Mouse (Mus musculus) MEL (cell line): ENCODE measurements around the gene Slc25a12. TPM values are rescaled to one million over a fixed set of nuclear protein-coding genes. Genes with fewer than 3 reads are reported as not detected.

Experiments
- DNase-seq: peaks from one replicate; pipeline ENCODE4 v3.0.0; 2011; ENCODE audit warnings: low read depth, low spot score
- H3K27ac ChIP-seq: 2 replicates; pipeline ENCODE4 v1.5.1; 2012; ENCODE audit warnings: low read depth, mild to moderate bottlenecking, control low read depth, low read length, moderate library complexity; ENCODE audit not compliant: control insufficient read depth
- H3K27me3 ChIP-seq, 2 experiments: fragments of 150-350 bp in 1 of 2; sonication (generic) in 1 of 2; 2 replicates each; pipeline ENCODE4 v1.6.1; 2012; ENCODE audit warnings: low read length in 2 of 2, mild to moderate bottlenecking in 2 of 2, improper control_type of control experiment in 1 of 2, moderate library complexity in 1 of 2; ENCODE audit not compliant: insufficient read depth in 2 of 2, control insufficient read depth in 1 of 2
- H3K36me3 ChIP-seq, 2 experiments: 2 replicates each; pipeline ENCODE4 v1.6.1; 2012 to 2014; ENCODE audit warnings: low read length in 2 of 2, improper control_type of control experiment in 1 of 2, inconsistent platforms in 1 of 2, mild to moderate bottlenecking in 1 of 2; ENCODE audit not compliant: insufficient read depth in 2 of 2, control insufficient read depth in 1 of 2
- H3K4me1 ChIP-seq, 2 experiments: fragments of 150-350 bp in 1 of 2; sonication (generic) in 1 of 2; 2 replicates each; pipeline ENCODE4 v1.6.1; 2012; ENCODE audit warnings: low read length in 2 of 2, improper control_type of control experiment in 1 of 2, mild to moderate bottlenecking in 1 of 2; ENCODE audit not compliant: insufficient read depth in 2 of 2, control insufficient read depth in 1 of 2
- H3K4me3 ChIP-seq, 2 experiments: fragments of 150-350 bp in 1 of 2; sonication (generic) in 1 of 2; 2 replicates each; pipeline ENCODE4 v1.5.1; 2012; ENCODE audit warnings: low read depth in 2 of 2, low read length in 2 of 2, mild to moderate bottlenecking in 2 of 2, moderate library complexity in 2 of 2, control low read depth in 1 of 2, improper control_type of control experiment in 1 of 2; ENCODE audit not compliant: control insufficient read depth in 1 of 2, insufficient read depth in 1 of 2
- H3K79me2 ChIP-seq: 2 replicates; pipeline ENCODE4 v1.6.1; 2012; ENCODE audit warnings: mild to moderate bottlenecking, low read length, moderate library complexity; ENCODE audit not compliant: control insufficient read depth, poor library complexity, insufficient read depth
- H3K9ac ChIP-seq: 2 replicates; pipeline ENCODE4 v1.6.1; 2012; ENCODE audit warnings: low read depth, mild to moderate bottlenecking, control low read depth, low read length, moderate library complexity; ENCODE audit not compliant: control insufficient read depth, poor library complexity, severe bottlenecking
- H3K9me3 ChIP-seq: fragments of 150-350 bp; sonication (generic); replicated peaks from 2 replicates; pipeline ENCODE4 v1.6.1; 2012; ENCODE audit warnings: mild to moderate bottlenecking, low read length, improper control_type of control experiment, moderate library complexity; ENCODE audit not compliant: insufficient read depth
- BHLHE40 ChIP-seq: IDR thresholded peaks from 2 replicates; pipeline ENCODE4 v1.6.1; 2012; ENCODE audit warnings: low read depth, mild to moderate bottlenecking, inconsistent platforms, low read length, improper control_type of control experiment, borderline replicate concordance
- CHD2 ChIP-seq: IDR thresholded peaks from 2 replicates; pipeline ENCODE4 v1.6.1; 2011; ENCODE audit warnings: low read length, improper control_type of control experiment
- CTCF ChIP-seq, 3 experiments: IDR thresholded peaks in 2 of 3; conservative IDR thresholded peaks in 1 of 3; 2 replicates each; pipeline ENCODE4 v1.5.1; 2011 to 2012; ENCODE audit warnings: low read length in 3 of 3, low read depth in 2 of 3, mild to moderate bottlenecking in 2 of 3, improper control_type of control experiment in 1 of 3, inconsistent platforms in 1 of 3, mixed read lengths in 1 of 3, moderate library complexity in 1 of 3; ENCODE audit not compliant: control insufficient read depth in 1 of 3, insufficient read depth in 1 of 3, poor library complexity in 1 of 3, severe bottlenecking in 1 of 3
- E2F4 ChIP-seq: IDR thresholded peaks from 2 replicates; pipeline ENCODE4 v1.6.1; 2011; ENCODE audit warnings: low read depth, low read length, improper control_type of control experiment, borderline replicate concordance
- ELF1 ChIP-seq: IDR thresholded peaks from 2 replicates; pipeline ENCODE4 v1.6.1; 2014; ENCODE audit warnings: low read depth, mild to moderate bottlenecking, inconsistent platforms, low read length, improper control_type of control experiment, moderate library complexity
- EP300 ChIP-seq, 2 experiments: IDR thresholded peaks; 2 replicates each; pipeline ENCODE4 v1.6.1; 2011; ENCODE audit warnings: improper control_type of control experiment in 2 of 2, low read length in 2 of 2, low read depth in 1 of 2, mild to moderate bottlenecking in 1 of 2
- ETS1 ChIP-seq: IDR thresholded peaks from 2 replicates; pipeline ENCODE4 v1.6.1; 2012; ENCODE audit warnings: low read depth, mild to moderate bottlenecking, inconsistent platforms, low read length, improper control_type of control experiment, moderate library complexity
- GABPA ChIP-seq: IDR thresholded peaks from 2 replicates; pipeline ENCODE4 v1.6.1; 2012; ENCODE audit warnings: low read depth, mild to moderate bottlenecking, inconsistent platforms, low read length, improper control_type of control experiment, moderate library complexity
- GATA1 ChIP-seq: IDR thresholded peaks from 2 replicates; pipeline ENCODE4 v1.6.1; 2011; ENCODE audit warnings: low read depth, low read length, improper control_type of control experiment
- JUND ChIP-seq: IDR thresholded peaks from 2 replicates; pipeline ENCODE4 v1.6.1; 2011; ENCODE audit warnings: low read depth, mild to moderate bottlenecking, improper control_type of control experiment, low read length
- KAT2A ChIP-seq: conservative IDR thresholded peaks from 2 replicates; pipeline ENCODE4 v1.6.1; 2012; ENCODE audit warnings: low read depth, low read length, improper control_type of control experiment, inconsistent platforms
- MAZ ChIP-seq: IDR thresholded peaks from 2 replicates; pipeline ENCODE4 v1.6.1; 2012; ENCODE audit warnings: low read depth, mild to moderate bottlenecking, inconsistent platforms, low read length, improper control_type of control experiment
- MXI1 ChIP-seq: IDR thresholded peaks from 2 replicates; pipeline ENCODE4 v1.6.1; 2011; ENCODE audit warnings: mild to moderate bottlenecking, low read depth, low read length, improper control_type of control experiment
- POLR2A ChIP-seq, 2 experiments: IDR thresholded peaks; 2 replicates each; pipeline ENCODE4 v1.6.1; 2011 to 2012; ENCODE audit warnings: low read length in 2 of 2, mild to moderate bottlenecking in 2 of 2, control low read depth in 1 of 2, improper control_type of control experiment in 1 of 2, low read depth in 1 of 2, moderate library complexity in 1 of 2; ENCODE audit not compliant: control insufficient read depth in 1 of 2, insufficient read depth in 1 of 2, poor library complexity in 1 of 2
- SMC3 ChIP-seq: IDR thresholded peaks from 2 replicates; pipeline ENCODE4 v1.6.1; 2011; ENCODE audit warnings: low read depth, low read length, improper control_type of control experiment
- TAL1 ChIP-seq: IDR thresholded peaks from 2 replicates; pipeline ENCODE4 v1.6.1; 2012; ENCODE audit warnings: mild to moderate bottlenecking, inconsistent platforms, low read length, moderate library complexity, mixed read lengths
- UBTF ChIP-seq: IDR thresholded peaks from 2 replicates; pipeline ENCODE4 v1.6.1; 2012; ENCODE audit warnings: low read depth, mild to moderate bottlenecking, inconsistent platforms, low read length, improper control_type of control experiment, moderate library complexity, borderline replicate concordance; ENCODE audit not compliant: insufficient read depth
- USF2 ChIP-seq, 2 experiments: IDR thresholded peaks; 2 replicates each; pipeline ENCODE4 v1.6.1; 2011 to 2012; ENCODE audit warnings: improper control_type of control experiment in 2 of 2, low read length in 2 of 2, borderline replicate concordance in 1 of 2, inconsistent platforms in 1 of 2, low read depth in 1 of 2, mild to moderate bottlenecking in 1 of 2; ENCODE audit not compliant: insufficient read depth in 1 of 2
- polyA plus RNA-seq, 2 experiments: library from polyadenylated mRNA; stranded (reverse) in 1 of 2; unstranded in 1 of 2; fragments of >175 nt in 1 of 2; fragments of >200 nt in 1 of 2; gene quantifications; 2 replicates each; pipeline versions ENCODE4 v1.2.1 to v1.2.4; 2012; ENCODE audit warnings: low replicate concordance in 2 of 2, low read depth in 1 of 2; ENCODE audit not compliant: insufficient read length in 2 of 2, insufficient read depth in 1 of 2, missing spikeins in 1 of 2
- total RNA-seq: library from RNA; depleted of rRNA; stranded (reverse); fragments of 300-350 nt; gene quantifications from 2 replicates; pipeline ENCODE4 v1.2.3, GENCODE M21; 2012

The Slc25a12 gene
- total and polyA plus RNA-seq, 3 experiments = 63.2 to 98.6 TPM; not detected in 1

DNA sequence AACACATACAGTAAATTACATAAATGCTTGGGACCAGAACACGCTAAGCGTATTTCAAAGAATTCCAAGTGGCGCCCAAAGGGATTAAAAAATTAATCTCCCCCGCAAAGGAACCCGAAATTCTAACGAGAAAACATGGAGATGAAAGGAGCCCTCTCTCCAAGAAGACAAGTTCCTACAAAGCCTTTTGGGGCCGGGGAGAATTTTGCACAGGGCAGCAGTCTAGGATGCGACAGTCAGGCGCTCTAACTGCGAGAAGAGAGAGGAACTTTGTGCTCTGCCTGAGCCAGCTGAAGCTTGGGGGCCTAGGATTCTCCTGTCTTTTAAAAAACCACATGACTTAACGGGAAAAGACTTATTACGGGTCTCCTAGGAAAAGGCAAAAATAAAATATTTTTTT lies 71.7 kb downstream of the Slc25a12 start:
- Histone ChIP-seq H3K4me1 (peaks cover 0 to 3% of the 10 kb centered on the region in 2 experiments; a peak in 1 of 4 replicates), H3K79me2 (no peaks in the 10 kb centered on the region), H3K9ac (no peak overlapping the region), H3K27me3 (no peaks in the 10 kb centered on the region), H3K4me3 (no peak overlapping the region), H3K9me3 (no peaks in the 10 kb centered on the region), H3K27ac (no peak overlapping the region), H3K36me3 (no peaks in the 10 kb centered on the region; a peak in 2 of 4 replicates)
- no peak for TF ChIP-seq EP300 (IDR thresholded peaks at IDR 0.05; ENCODE audit: low read depth in 1 of 2, low read length in 2 of 2)
- TF ChIP-seq ELF1 = no peak
- no peak for TF ChIP-seq CHD2
- no peak for TF ChIP-seq BHLHE40
- TF ChIP-seq MXI1 = no peak
- no peak for TF ChIP-seq POLR2A (IDR thresholded peaks at IDR 0.05; ENCODE audit: control insufficient read depth in 1 of 2, insufficient read depth in 1 of 2, low read depth in 1 of 2, low read length in 2 of 2, poor library complexity in 1 of 2)
- no peak for TF ChIP-seq TAL1
- no peak for TF ChIP-seq USF2 (IDR thresholded peaks at IDR 0.05; ENCODE audit: borderline replicate concordance in 1 of 2, insufficient read depth in 1 of 2, low read depth in 1 of 2, low read length in 2 of 2)
- no peak for TF ChIP-seq MAZ
- TF ChIP-seq GATA1 = no peak
- TF ChIP-seq UBTF = no peak
- no peak for TF ChIP-seq CTCF (IDR thresholded peaks at IDR 0.05 in 2 of 3, conservative IDR thresholded peaks at IDR 0.05 in 1 of 3; ENCODE audit: control insufficient read depth in 1 of 3, insufficient read depth in 1 of 3, low read depth in 2 of 3, low read length in 3 of 3, poor library complexity in 1 of 3, severe bottlenecking in 1 of 3)
- no peak for DNase-seq

DNA sequence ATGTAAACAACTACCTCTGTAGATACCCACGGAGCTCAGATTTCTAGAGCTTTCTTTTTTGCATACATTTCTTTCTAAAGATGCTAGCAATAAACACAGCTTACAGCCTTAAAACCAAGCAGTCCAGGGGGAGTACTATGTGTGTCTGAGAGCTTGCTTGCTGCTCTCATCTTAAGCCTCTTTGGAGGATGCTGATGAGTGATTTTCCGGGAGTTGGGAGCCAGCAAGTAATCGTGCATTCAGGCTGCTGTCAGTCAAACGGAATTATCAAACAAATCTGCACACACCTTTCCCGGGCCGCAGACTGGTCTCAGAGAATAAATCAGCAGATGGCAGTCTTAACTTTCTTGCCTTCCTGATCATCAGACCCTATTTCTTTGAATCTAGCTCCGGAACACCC lies 73.1 kb downstream of the Slc25a12 start:
- Histone ChIP-seq H3K79me2 (no peaks in the 10 kb centered on the region), H3K27me3 (no peaks in the 10 kb centered on the region), H3K4me1 (peaks cover 0 to 3% of the 10 kb centered on the region in 2 experiments; a peak in 1 of 4 replicates), H3K36me3 (no peaks in the 10 kb centered on the region; a peak in 2 of 4 replicates), H3K4me3 (no peak overlapping the region), H3K9me3 (no peaks in the 10 kb centered on the region), H3K27ac (no peak overlapping the region), H3K9ac (no peak overlapping the region)
- TF ChIP-seq KAT2A (no peak), E2F4 (no peak), SMC3 (no peak), MXI1 (no peak), ETS1 (no peak), BHLHE40 (no peak), USF2 (IDR thresholded peaks at IDR 0.05; ENCODE audit: borderline replicate concordance in 1 of 2, insufficient read depth in 1 of 2, low read depth in 1 of 2, low read length in 2 of 2) (no peak), JUND (no peak), GABPA (no peak)
- DNase-seq = no peak
